Mouse (Mus musculus) G1E (cell line): ENCODE measurements around the gene Pbx3. TPM values are rescaled to one million over a fixed set of nuclear protein-coding genes. Genes with fewer than 3 reads are reported as not detected.

Experiments
- ATAC-seq: 2 replicates; pipeline ENCODE4 v1.8.0; 2016; ENCODE audit warnings: mild to moderate bottlenecking; ENCODE audit not compliant: insufficient number of reproducible peaks, poor library complexity, low FRiP score, severe bottlenecking; ENCODE audit errors: extremely low read depth
- DNase-seq: peaks from one replicate; pipeline ENCODE4 v3.0.0; 2012; ENCODE audit warnings: low spot score
- H3K27me3 ChIP-seq: 2 replicates; pipeline ENCODE4 v1.6.1; 2012; ENCODE audit warnings: mild to moderate bottlenecking, low read length, inconsistent platforms; ENCODE audit not compliant: insufficient read depth
- H3K36me3 ChIP-seq: replicated peaks from 2 replicates; pipeline ENCODE3; 2012; ENCODE audit warnings: mild to moderate bottlenecking, inconsistent platforms
- H3K4me1 ChIP-seq: 2 replicates; pipeline ENCODE4 v1.6.1; 2012; ENCODE audit warnings: low read depth, low read length, inconsistent platforms, mixed read lengths; ENCODE audit not compliant: insufficient read depth
- H3K4me3 ChIP-seq: 2 replicates; pipeline ENCODE4 v1.5.1; 2012; ENCODE audit warnings: low read depth, mild to moderate bottlenecking, inconsistent platforms, low read length, moderate library complexity, mixed read lengths
- H3K9me3 ChIP-seq: replicated peaks from 2 replicates; pipeline ENCODE4 v1.6.1; 2012; ENCODE audit warnings: inconsistent platforms
- CTCF ChIP-seq: IDR thresholded peaks from 2 replicates; pipeline ENCODE4 v1.5.1; 2012; ENCODE audit warnings: low read depth, low read length, inconsistent platforms, mixed read lengths
- GATA1 ChIP-seq: IDR thresholded peaks from 2 replicates; pipeline ENCODE4 v1.6.1; 2012; ENCODE audit warnings: borderline replicate concordance, low read length, inconsistent platforms, mixed read lengths
- GATA2 ChIP-seq: IDR thresholded peaks from 2 replicates; pipeline ENCODE4 v1.6.1; 2012; ENCODE audit warnings: low read depth, low read length, inconsistent platforms, borderline replicate concordance
- POLR2AphosphoS5 ChIP-seq: IDR thresholded peaks from 2 replicates; pipeline ENCODE4 v1.6.1; 2012; ENCODE audit warnings: low read depth, low read length, inconsistent platforms; ENCODE audit not compliant: insufficient replicate concordance
- TAL1 ChIP-seq: conservative IDR thresholded peaks from 2 replicates; pipeline ENCODE4 v1.6.1; 2012; ENCODE audit warnings: low read depth, low read length, inconsistent platforms, mixed read lengths
- polyA plus RNA-seq: library from polyadenylated mRNA; stranded (reverse); fragments of >175 nt; gene quantifications from 2 replicates; pipeline ENCODE4 v1.2.3, GENCODE M21; 2012
- total RNA-seq, 2 experiments: library from RNA; stranded (forward) in 1 of 2; stranded (reverse) in 1 of 2; fragments of 200-1000 nt in 1 of 2; fragments of >200 nt in 1 of 2; fragmentation: Nextera tagmentation in 1 of 2; gene quantifications; 2 replicates each; pipeline ENCODE4 v1.2.3; 2014 to 2017

Gene Pbx3
- total and polyA plus RNA-seq, 3 experiments = 13.6 to 40.0 (median 15.9) TPM

GRCm38 (mm10) chr2:34162484-34162883 lies 210.5 kb downstream of the Pbx3 start:
- no peak for DNase-seq
- no peaks in the 10 kb centered on the region for H3K9me3 ChIP-seq

GRCm38 (mm10) chr2:34157746-34158145 lies 215.2 kb downstream of the Pbx3 start:
- Histone ChIP-seq H3K9me3 (no peaks in the 10 kb centered on the region), H3K4me1 (no peaks in the 10 kb centered on the region), H3K27me3 (no peaks in the 10 kb centered on the region; the same call in 1 of the 2 replicates), H3K4me3 (no peak overlapping the region), H3K36me3 (no peaks in the 10 kb centered on the region)
- no peak for ATAC-seq
- no peak for DNase-seq
- no peak for TF ChIP-seq GATA1
- no peak for TF ChIP-seq CTCF
- TF ChIP-seq POLR2AphosphoS5 = no peak
- no peak for TF ChIP-seq GATA2
- no peak for TF ChIP-seq TAL1

More at GRCm38 (mm10) chr2:34162484-34162883, 210.5 kb downstream of the Pbx3 start:
- Histone ChIP-seq H3K27me3 (peaks cover 7% of the 10 kb centered on the region), H3K4me1 (no peaks in the 10 kb centered on the region), H3K36me3 (no peaks in the 10 kb centered on the region), H3K4me3 (no peak overlapping the region)
- ATAC-seq = no peak
- TF ChIP-seq GATA1 = no peak
- TF ChIP-seq TAL1 = no peak
- no peak for TF ChIP-seq POLR2AphosphoS5
- no peak for TF ChIP-seq CTCF
- no peak for TF ChIP-seq GATA2

GRCm38 (mm10) chr2:34154833-34155232 lies 218.1 kb downstream of the Pbx3 start:
- Histone ChIP-seq H3K4me1 (no peaks in the 10 kb centered on the region), H3K4me3 (no peak overlapping the region), H3K27me3 (no peaks in the 10 kb centered on the region; the same call in 1 of the 2 replicates), H3K9me3 (no peaks in the 10 kb centered on the region), H3K36me3 (no peaks in the 10 kb centered on the region)
- DNase-seq = no peak
- no peak for ATAC-seq
- TF ChIP-seq GATA1 = no peak
- no peak for TF ChIP-seq CTCF
- no peak for TF ChIP-seq GATA2
- no peak for TF ChIP-seq POLR2AphosphoS5

- no peaks in the 10 kb centered on the region for H3K4me1 ChIP-seq
- no peak for TF ChIP-seq GATA1
- no peak for TF ChIP-seq GATA2
- TF ChIP-seq TAL1 = no peak
- no peak for TF ChIP-seq POLR2AphosphoS5
- no peak for TF ChIP-seq CTCF
- no peaks in the 10 kb centered on the region for H3K9me3 ChIP-seq
- H3K4me3 ChIP-seq = no peak overlapping the region
- no peaks in the 10 kb centered on the region; the same call in 1 of the 2 replicates for H3K27me3 ChIP-seq
- ATAC-seq (no peak), DNase-seq (no peak)
- no peaks in the 10 kb centered on the region for H3K36me3 ChIP-seq
These were observed 219.6 kb downstream of the Pbx3 start for GRCm38 (mm10) chr2:34153336-34153735.

DNA sequence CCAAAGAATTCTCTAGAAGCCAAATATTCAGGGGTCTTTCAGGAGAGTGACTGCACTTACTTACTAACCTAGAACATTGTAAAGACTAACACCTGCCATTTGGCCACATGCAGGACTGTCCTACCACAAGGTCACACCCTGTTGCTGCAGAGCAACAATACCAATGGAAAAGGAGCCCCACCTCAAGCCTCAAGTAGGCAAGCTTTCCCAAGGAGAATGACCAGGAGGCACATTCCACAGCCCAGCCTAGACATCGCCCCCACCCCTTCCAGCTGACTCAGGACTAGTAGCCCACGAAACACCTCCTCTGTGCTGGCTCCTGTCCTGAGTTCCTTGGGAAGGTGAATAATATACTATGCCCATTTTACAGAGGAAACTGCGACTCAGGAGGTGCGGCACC lies 222.4 kb downstream of the Pbx3 start:
- no peak for DNase-seq
- Histone ChIP-seq H3K4me1 (no peaks in the 10 kb centered on the region), H3K36me3 (no peaks in the 10 kb centered on the region), H3K4me3 (no peak overlapping the region), H3K9me3 (no peaks in the 10 kb centered on the region), H3K27me3 (peaks cover 2% of the 10 kb centered on the region; the same call in 1 of the 2 replicates)
- no peak for ATAC-seq
- TF ChIP-seq GATA1 (no peak), POLR2AphosphoS5 (no peak), GATA2 (no peak)

DNA sequence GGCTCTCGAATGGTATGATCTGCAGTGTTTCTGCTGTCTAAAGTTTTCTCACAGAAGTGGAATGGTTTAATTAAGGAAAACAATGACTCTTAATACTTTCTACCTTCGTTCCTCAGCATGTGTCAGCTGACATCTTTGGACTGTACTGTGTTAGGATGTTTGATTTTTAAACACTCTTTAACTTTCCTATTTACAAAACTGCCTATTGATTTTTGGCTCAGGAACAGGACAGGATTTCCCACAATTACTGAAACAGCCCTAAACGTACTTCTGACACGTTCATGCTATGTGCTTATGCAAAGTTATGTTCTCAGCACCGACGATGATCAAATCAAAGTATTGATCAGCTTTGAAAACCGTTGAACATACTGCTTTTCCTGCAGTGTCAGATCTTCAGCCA lies 224.7 kb downstream of the Pbx3 start:
- no peaks in the 10 kb centered on the region for H3K36me3 ChIP-seq
- TF ChIP-seq CTCF = no peak
- no peak for TF ChIP-seq GATA1
- TF ChIP-seq TAL1 = no peak
- TF ChIP-seq GATA2 = no peak
- TF ChIP-seq POLR2AphosphoS5 = no peak

GRCm38 (mm10) chr2:34147476-34147875 lies 225.5 kb downstream of the Pbx3 start:
- peaks cover 2% of the 10 kb centered on the region; the same call in 1 of the 2 replicates for H3K27me3 ChIP-seq
- H3K4me1 ChIP-seq = no peaks in the 10 kb centered on the region
- no peak for DNase-seq
- no peak for TF ChIP-seq TAL1
- no peak for TF ChIP-seq GATA2
- TF ChIP-seq POLR2AphosphoS5 = no peak
- no peak for TF ChIP-seq GATA1
- TF ChIP-seq CTCF = no peak
- no peaks in the 10 kb centered on the region for H3K36me3 ChIP-seq
- H3K9me3 ChIP-seq = no peaks in the 10 kb centered on the region
- H3K4me3 ChIP-seq = no peak overlapping the region
- no peak for ATAC-seq

More for the DNA sequence above, 224.7 kb downstream of the Pbx3 start:
- DNase-seq (no peak), ATAC-seq (no peak)
- Histone ChIP-seq H3K4me1 (no peaks in the 10 kb centered on the region), H3K4me3 (no peak overlapping the region), H3K27me3 (peaks cover 2% of the 10 kb centered on the region; the same call in 1 of the 2 replicates), H3K9me3 (no peaks in the 10 kb centered on the region)
